In genomic region chr11:59176475-59176874, GRCm38 (mm10) we compare ENCODE assay signal across 10 mouse cellular contexts. TPM values are rescaled to one million over a fixed set of nuclear protein-coding genes. Genes with fewer than 3 reads are reported as not detected.
DNase-seq lines count a peak whose midpoint lies in the region; ATAC-seq and TF ChIP-seq lines count a peak whose summit lies in the region.
"Had no signal": no experiment of that assay in that cellular context is flagged by ENCODE, and none has a peak within 500 bp of the region (broad histone marks: within the 10 kb centered on the region; RNA-seq: fewer than 3 reads in every experiment).

No protein-coding gene starts in this region.

- TF ChIP-seq EP300 in stomach, postnatal 0 days (optimal IDR thresholded peaks at IDR 0.05): no peak

- WGBS in heart, embryonic 14.5 days: 5% methylated on average over 48 of the region's 48 CpGs
- 3% methylated on average over 46 of the region's 48 CpGs for WGBS in midbrain, embryonic 12.5 days
- 4% methylated on average over 48 of the region's 48 CpGs for WGBS in midbrain, embryonic 14.5 days
- WGBS in intestine, postnatal 0 days: 3% methylated on average over 46 of the region's 48 CpGs
- 4% methylated on average over 47 of the region's 48 CpGs for WGBS in stomach, postnatal 0 days

- intact Hi-C loops in heart, postnatal 25 days (cut with DNase I): no loop called here

- no peak for DNase-seq in heart, postnatal 25 days (ENCODE audit: low spot score)
- DNase-seq in midbrain, embryonic 14.5 days: no peak
- no peak for DNase-seq in stomach, postnatal 0 days (ENCODE audit: low spot score)
- DNase-seq in right cerebral cortex, adult 2 months (ENCODE audit: low spot score in 2 of 2): no peak
- DNase-seq in frontal cortex, adult 2 months (ENCODE audit: extremely low spot score in 1 of 2, low spot score in 1 of 2): no peak
- DNase-seq: adrenal gland, postnatal 25 days had no signal

- peak overlapping the region; percentile 58 for H3K4me2 ChIP-seq in heart, embryonic 14.5 days (ENCODE audit: low read length)
- H3K4me2 ChIP-seq in midbrain, embryonic 12.5 days (replicated peaks): no peak overlapping the region; the same call in 1 of the 2 replicates
- H3K4me2 ChIP-seq in midbrain, embryonic 14.5 days (ENCODE audit: low read length): no peak overlapping the region
- H3K4me2 ChIP-seq in intestine, postnatal 0 days (replicated peaks; ENCODE audit: low read depth): peak overlapping the region; percentile 43
- peak overlapping the region; percentile 38 for H3K4me2 ChIP-seq in stomach, postnatal 0 days (replicated peaks; ENCODE audit: low read depth)

- H3K27ac ChIP-seq in heart, embryonic 14.5 days (replicated peaks in 1 of 2; ENCODE audit: control insufficient read depth in 1 of 2, insufficient read depth in 1 of 2, low read depth in 2 of 2, low read length in 2 of 2): no peak overlapping the region
- H3K27ac ChIP-seq in midbrain, embryonic 12.5 days (replicated peaks): no peak overlapping the region
- H3K27ac ChIP-seq in midbrain, embryonic 14.5 days (replicated peaks; ENCODE audit: low read depth, low read length): no peak overlapping the region
- no peak overlapping the region for H3K27ac ChIP-seq in intestine, postnatal 0 days (ENCODE audit: low read depth, low read length)
- H3K27ac ChIP-seq in stomach, postnatal 0 days (replicated peaks): no peak overlapping the region

- H3K9ac ChIP-seq in heart, embryonic 14.5 days (ENCODE audit: low read length): peak overlapping the region; percentile 47; the same call in 1 of the 2 replicates
- no peak overlapping the region for H3K9ac ChIP-seq in midbrain, embryonic 12.5 days (replicated peaks)
- no peak overlapping the region for H3K9ac ChIP-seq in midbrain, embryonic 14.5 days (replicated peaks; ENCODE audit: low read length)
- no peak overlapping the region for H3K9ac ChIP-seq in intestine, postnatal 0 days (ENCODE audit: low read depth, low read length)
- peak overlapping the region; percentile 35; the same call in 1 of the 2 replicates for H3K9ac ChIP-seq in stomach, postnatal 0 days (ENCODE audit: low read length)

- H3K27me3 ChIP-seq in heart, embryonic 14.5 days (ENCODE audit: control insufficient read depth, insufficient read depth, low read length): peaks cover 59% of the 10 kb centered on the region
- peaks cover 76% of the 10 kb centered on the region for H3K27me3 ChIP-seq in midbrain, embryonic 12.5 days
- H3K27me3 ChIP-seq in midbrain, embryonic 14.5 days (ENCODE audit: control insufficient read depth, insufficient read depth, low read length): peaks cover 50% of the 10 kb centered on the region
- H3K27me3 ChIP-seq in intestine, postnatal 0 days (replicated peaks; ENCODE audit: control insufficient read depth, insufficient read depth, low read length): peaks cover 52% of the 10 kb centered on the region
- H3K27me3 ChIP-seq in stomach, postnatal 0 days (ENCODE audit: control insufficient read depth, insufficient read depth, low read length): peaks cover 19% of the 10 kb centered on the region

- H3K9me3 ChIP-seq in heart, embryonic 14.5 days (ENCODE audit: control insufficient read depth, low read length): no peaks in the 10 kb centered on the region
- no peaks in the 10 kb centered on the region for H3K9me3 ChIP-seq in midbrain, embryonic 12.5 days
- H3K9me3 ChIP-seq in midbrain, embryonic 14.5 days (ENCODE audit: control insufficient read depth, low read length): no peaks in the 10 kb centered on the region
- H3K9me3 ChIP-seq in intestine, postnatal 0 days (ENCODE audit: control insufficient read depth): no peaks in the 10 kb centered on the region
- no peaks in the 10 kb centered on the region for H3K9me3 ChIP-seq in stomach, postnatal 0 days (ENCODE audit: control insufficient read depth, low read length)

- TF ChIP-seq CTCF in intestine, postnatal 0 days (IDR thresholded peaks at IDR 0.05; ENCODE audit: low read depth): no peak
- TF ChIP-seq CTCF in stomach, postnatal 0 days (IDR thresholded peaks at IDR 0.05; ENCODE audit: low read depth): no peak

- ATAC-seq in heart, embryonic 14.5 days (ENCODE audit: insufficient number of reproducible peaks, insufficient read depth, low FRiP score, low read depth): no peak
- ATAC-seq in midbrain, embryonic 12.5 days (ENCODE audit: low FRiP score, low read depth): no peak
- no peak for ATAC-seq in midbrain, embryonic 14.5 days (ENCODE audit: low FRiP score, low TSS enrichment)
- ATAC-seq in intestine, postnatal 0 days: no peak
- no peak for ATAC-seq in stomach, postnatal 0 days (ENCODE audit: low FRiP score, low TSS enrichment)

- peak overlapping the region; percentile 17 to 37; a peak in 3 of 4 replicates for H3K4me3 ChIP-seq in heart, embryonic 14.5 days (ENCODE audit: control insufficient read depth in 1 of 2, insufficient read depth in 1 of 2, low read depth in 1 of 2, low read length in 2 of 2)
- peak overlapping the region; percentile 12; the same call in 1 of the 2 replicates for H3K4me3 ChIP-seq in midbrain, embryonic 12.5 days
- no peak overlapping the region for H3K4me3 ChIP-seq in midbrain, embryonic 14.5 days (replicated peaks; ENCODE audit: low read depth, low read length)
- peak overlapping the region; percentile 17; the same call in 1 of the 2 replicates for H3K4me3 ChIP-seq in intestine, postnatal 0 days (ENCODE audit: low read depth, low read length)
- H3K4me3 ChIP-seq in stomach, postnatal 0 days (ENCODE audit: low read depth, low read length): peak overlapping the region; percentile 13

- H3K36me3 ChIP-seq in heart, embryonic 14.5 days (ENCODE audit: control insufficient read depth, insufficient read depth, low read length): no peaks in the 10 kb centered on the region
- H3K36me3 ChIP-seq in midbrain, embryonic 12.5 days: no peaks in the 10 kb centered on the region
- H3K36me3 ChIP-seq in midbrain, embryonic 14.5 days (ENCODE audit: control insufficient read depth, insufficient read depth, low read length): no peaks in the 10 kb centered on the region
- H3K36me3 ChIP-seq in intestine, postnatal 0 days (ENCODE audit: control insufficient read depth, insufficient read depth): no peaks in the 10 kb centered on the region
- no peaks in the 10 kb centered on the region for H3K36me3 ChIP-seq in stomach, postnatal 0 days (ENCODE audit: control insufficient read depth, insufficient read depth, low read length)

- H3K4me1 ChIP-seq in heart, embryonic 14.5 days (ENCODE audit: control insufficient read depth in 2 of 2, insufficient read depth in 2 of 2, low read length in 2 of 2): peaks cover 9 to 23% of the 10 kb centered on the region in 2 experiments; a peak in 3 of 4 replicates
- H3K4me1 ChIP-seq in midbrain, embryonic 12.5 days: no peaks in the 10 kb centered on the region
- no peaks in the 10 kb centered on the region for H3K4me1 ChIP-seq in midbrain, embryonic 14.5 days (ENCODE audit: control insufficient read depth, insufficient read depth, low read length)
- no peaks in the 10 kb centered on the region for H3K4me1 ChIP-seq in intestine, postnatal 0 days (replicated peaks; ENCODE audit: control insufficient read depth, insufficient read depth, low read length)
- no peaks in the 10 kb centered on the region for H3K4me1 ChIP-seq in stomach, postnatal 0 days (replicated peaks; ENCODE audit: control insufficient read depth, insufficient read depth)

RNA-seq across cellular contexts. Expression of gene Gjc2, which starts 6.5 kb away (rescaled TPM):
- polyA plus RNA-seq in heart, embryonic 14.5 days (2014; fragmentation: Nextera tagmentation; extraction: Ambion mirVana): 0.23 and 0.39 TPM in 2 replicates
- 1 to 10 TPM in 1 of 2 experiments, under 1 TPM in 1; 0.98 to 1.5 TPM for total RNA-seq in heart, postnatal 25 days (2021)
- polyA plus RNA-seq in midbrain, embryonic 12.5 days (2016; fragmentation: Nextera tagmentation; extraction: Ambion mirVana): 0.10 TPM in 2 replicates
- polyA plus RNA-seq in midbrain, embryonic 14.5 days (2014; fragmentation: Nextera tagmentation; extraction: Ambion mirVana): 0.18 TPM in 1 of 2 replicates, not detected in the other
- 2.2 and 2.3 TPM in 2 replicates for polyA plus RNA-seq in intestine, postnatal 0 days (2015; fragmentation: Nextera tagmentation; extraction: Ambion mirVana)
- polyA plus RNA-seq in stomach, postnatal 0 days (2015; fragmentation: Nextera tagmentation; extraction: Ambion mirVana): 2.1 and 2.4 TPM in 2 replicates
- polyA plus RNA-seq in frontal cortex, adult 2 months (2012; rRNA removed): 13.8 and 16.7 TPM in 2 replicates
- total RNA-seq: neutrophil, adult 5-6 weeks had no signal

RNA-seq across cellular contexts. Expression of gene Iba57, which starts 12.9 kb away (rescaled TPM):
- 4.6 and 4.9 TPM in 2 replicates for polyA plus RNA-seq in heart, embryonic 14.5 days (2014; fragmentation: Nextera tagmentation; extraction: Ambion mirVana)
- total RNA-seq in heart, postnatal 25 days (2021): 10 to 100 TPM; 15.1 to 16.1 TPM
- 6.2 and 7.3 TPM in 2 replicates for polyA plus RNA-seq in midbrain, embryonic 12.5 days (2016; fragmentation: Nextera tagmentation; extraction: Ambion mirVana)
- 3.1 and 6.3 TPM in 2 replicates for polyA plus RNA-seq in midbrain, embryonic 14.5 days (2014; fragmentation: Nextera tagmentation; extraction: Ambion mirVana)
- 3.4 and 4.1 TPM in 2 replicates for polyA plus RNA-seq in intestine, postnatal 0 days (2015; fragmentation: Nextera tagmentation; extraction: Ambion mirVana)
- polyA plus RNA-seq in stomach, postnatal 0 days (2015; fragmentation: Nextera tagmentation; extraction: Ambion mirVana): 5.5 and 5.9 TPM in 2 replicates
- polyA plus RNA-seq in frontal cortex, adult 2 months (2012; rRNA removed): 6.4 and 7.0 TPM in 2 replicates

RNA-seq across cellular contexts. Expression of gene Guk1, which starts 15.5 kb away (rescaled TPM):
- polyA plus RNA-seq in heart, embryonic 14.5 days (2014; fragmentation: Nextera tagmentation; extraction: Ambion mirVana): 133 and 136 TPM in 2 replicates
- total RNA-seq in heart, postnatal 25 days (2021): 10 to 100 TPM; 85.4 to 92.6 TPM
- polyA plus RNA-seq in midbrain, embryonic 12.5 days (2016; fragmentation: Nextera tagmentation; extraction: Ambion mirVana): 83.8 and 95.1 TPM in 2 replicates
- 205 and 261 TPM in 2 replicates for polyA plus RNA-seq in midbrain, embryonic 14.5 days (2014; fragmentation: Nextera tagmentation; extraction: Ambion mirVana)
- 110 and 119 TPM in 2 replicates for polyA plus RNA-seq in intestine, postnatal 0 days (2015; fragmentation: Nextera tagmentation; extraction: Ambion mirVana)
- 176 and 182 TPM in 2 replicates for polyA plus RNA-seq in stomach, postnatal 0 days (2015; fragmentation: Nextera tagmentation; extraction: Ambion mirVana)
- 232 and 250 TPM in 2 replicates for polyA plus RNA-seq in frontal cortex, adult 2 months (2012; rRNA removed)

RNA-seq across cellular contexts. Expression of gene Mrpl55, which starts 25.8 kb away (rescaled TPM):
- polyA plus RNA-seq in heart, embryonic 14.5 days (2014; fragmentation: Nextera tagmentation; extraction: Ambion mirVana): 131 and 133 TPM in 2 replicates
- total RNA-seq in heart, postnatal 25 days (2021): 100 to 1,000 TPM; 118 to 122 TPM
- 84.3 and 89.4 TPM in 2 replicates for polyA plus RNA-seq in midbrain, embryonic 12.5 days (2016; fragmentation: Nextera tagmentation; extraction: Ambion mirVana)
- polyA plus RNA-seq in midbrain, embryonic 14.5 days (2014; fragmentation: Nextera tagmentation; extraction: Ambion mirVana): 87.7 and 108 TPM in 2 replicates
- polyA plus RNA-seq in intestine, postnatal 0 days (2015; fragmentation: Nextera tagmentation; extraction: Ambion mirVana): 87.1 and 96.5 TPM in 2 replicates
- 90.3 and 90.9 TPM in 2 replicates for polyA plus RNA-seq in stomach, postnatal 0 days (2015; fragmentation: Nextera tagmentation; extraction: Ambion mirVana)
- polyA plus RNA-seq in frontal cortex, adult 2 months (2012; rRNA removed): 48.7 and 58.2 TPM in 2 replicates

RNA-seq across cellular contexts. Expression of gene 2310033P09Rik, which starts 31.6 kb away (rescaled TPM):
- 20.0 and 22.1 TPM in 2 replicates for polyA plus RNA-seq in heart, embryonic 14.5 days (2014; fragmentation: Nextera tagmentation; extraction: Ambion mirVana)
- total RNA-seq in heart, postnatal 25 days (2021): 1 to 10 TPM; 8.3 to 8.7 TPM
- 35.0 and 36.4 TPM in 2 replicates for polyA plus RNA-seq in midbrain, embryonic 12.5 days (2016; fragmentation: Nextera tagmentation; extraction: Ambion mirVana)
- polyA plus RNA-seq in midbrain, embryonic 14.5 days (2014; fragmentation: Nextera tagmentation; extraction: Ambion mirVana): 23.7 and 26.7 TPM in 2 replicates
- polyA plus RNA-seq in intestine, postnatal 0 days (2015; fragmentation: Nextera tagmentation; extraction: Ambion mirVana): 24.1 and 30.6 TPM in 2 replicates
- 21.3 and 21.5 TPM in 2 replicates for polyA plus RNA-seq in stomach, postnatal 0 days (2015; fragmentation: Nextera tagmentation; extraction: Ambion mirVana)
- polyA plus RNA-seq in frontal cortex, adult 2 months (2012; rRNA removed): 33.2 and 35.6 TPM in 2 replicates

Comparison
In these comparisons a context has a peak if more than half of its experiments do, and no peak if none do; other contexts are left out.
1. H3K4me2 ChIP-seq: peak in heart, embryonic 14.5 days (single experiment), intestine, postnatal 0 days (single experiment) and stomach, postnatal 0 days (single experiment); none in midbrain, embryonic 12.5 days (single experiment) and midbrain, embryonic 14.5 days (single experiment).
2. H3K9ac ChIP-seq: peak in heart, embryonic 14.5 days (single experiment) and stomach, postnatal 0 days (single experiment); none in midbrain, embryonic 12.5 days (single experiment), midbrain, embryonic 14.5 days (single experiment) and intestine, postnatal 0 days (single experiment).